Mouse (Mus musculus) embryonic facial prominence, embryonic 15.5 days (tissue): ENCODE measurements around the gene Igfbpl1. TPM values are rescaled to one million over a fixed set of nuclear protein-coding genes. Genes with fewer than 3 reads are reported as not detected.

ENCODE experiments used
- ATAC-seq: fragments of 200-750 bp; cut with Nextera tagmentation; 2 replicates; pipeline ENCODE4 v1.8.0; 2017; ENCODE audit warnings: low read depth, moderate TSS enrichment; ENCODE audit not compliant: insufficient number of reproducible peaks, low FRiP score, low TSS enrichment
- H3K27ac ChIP-seq: fragments of 300-500 bp; sonication (generic); replicated peaks from 2 replicates; pipeline ENCODE4 v1.5.1; 2015; ENCODE audit warnings: mild to moderate bottlenecking, inconsistent platforms
- H3K27me3 ChIP-seq: fragments of 300-500 bp; sonication (generic); 2 replicates; pipeline ENCODE4 v1.6.1; 2015; ENCODE audit warnings: inconsistent platforms
- H3K36me3 ChIP-seq: fragments of 300-500 bp; sonication (generic); 2 replicates; pipeline ENCODE4 v1.6.1; 2015; ENCODE audit warnings: mild to moderate bottlenecking, inconsistent platforms
- H3K4me1 ChIP-seq: fragments of 300-500 bp; sonication (generic); 2 replicates; pipeline ENCODE4 v1.6.1; 2015; ENCODE audit warnings: inconsistent platforms
- H3K4me2 ChIP-seq: fragments of 300-500 bp; sonication (generic); replicated peaks from 2 replicates; pipeline ENCODE4 v1.6.1; 2015; ENCODE audit warnings: mild to moderate bottlenecking, inconsistent platforms
- H3K4me3 ChIP-seq: fragments of 300-500 bp; sonication (generic); replicated peaks from 2 replicates; pipeline ENCODE4 v1.5.1; 2015; ENCODE audit warnings: mild to moderate bottlenecking, inconsistent platforms
- H3K9ac ChIP-seq: fragments of 300-500 bp; sonication (generic); 2 replicates; pipeline ENCODE4 v1.6.1; 2015; ENCODE audit warnings: inconsistent platforms
- H3K9me3 ChIP-seq: fragments of 300-500 bp; sonication (generic); replicated peaks from 2 replicates; pipeline ENCODE4 v1.6.1; 2016; ENCODE audit warnings: inconsistent platforms
- WGBS: fragments of 180-500 bp; shearing (Covaris S2); methylation state at CpG from one replicate; pipeline ENCODE4 v1.1.7; 2015; 5-methylcytosine and 5-hydroxymethylcytosine counted together
- polyA plus RNA-seq: library from polyadenylated mRNA; unstranded; fragments of >200 nt; fragmentation: Nextera tagmentation; extraction: Ambion mirVana; gene quantifications from 2 replicates; pipeline ENCODE4 v1.2.1, GENCODE M21; 2015

Gene Igfbpl1
- 0.37 and 0.80 TPM in 2 replicates for polyA plus RNA-seq

GRCm38 (mm10) chr4:45826275-45827040, at the start of gene Igfbpl1:
TSS of gene Igfbpl1 (minus strand) at chr4:45826923.
- under 1% methylated on average over 89 of the region's 91 CpGs for WGBS
- no peak for ATAC-seq
- Histone ChIP-seq H3K4me2 (peak within 1 kb of the TSS; percentile 61), H3K4me1 (peaks cover 12% of the 10 kb centered on the region), H3K36me3 (no peaks in the 10 kb centered on the region), H3K4me3 (peak within 1 kb of the TSS; percentile 36), H3K27me3 (peaks cover 91% of the 10 kb centered on the region), H3K9me3 (no peaks in the 10 kb centered on the region), H3K9ac (no peak within 1 kb of the TSS), H3K27ac (no peak within 1 kb of the TSS)

GRCm38 (mm10) chr4:45872147-45872546, 45.4 kb upstream of the Igfbpl1 start:
- Histone ChIP-seq H3K9me3 (no peaks in the 10 kb centered on the region), H3K27ac (no peak overlapping the region), H3K27me3 (no peaks in the 10 kb centered on the region), H3K4me3 (no peak overlapping the region), H3K9ac (no peak overlapping the region), H3K4me1 (peaks cover 6% of the 10 kb centered on the region), H3K36me3 (no peaks in the 10 kb centered on the region), H3K4me2 (no peak overlapping the region)
- WGBS, result 66% methylated on average over 2 of the region's 2 CpGs
- ATAC-seq, result no peak

- Histone ChIP-seq H3K9me3 (no peaks in the 10 kb centered on the region), H3K4me3 (0 out of 2 replicates have a peak overlapping the region, but pooled peaks have one; percentile 5), H3K36me3 (no peaks in the 10 kb centered on the region), H3K9ac (no peak overlapping the region), H3K4me1 (peaks cover 6% of the 10 kb centered on the region), H3K4me2 (peak overlapping the region; percentile 36), H3K27me3 (no peaks in the 10 kb centered on the region), H3K27ac (no peak overlapping the region)
- no peak for ATAC-seq
- 14% methylated on average over 24 of the region's 24 CpGs for WGBS
These were observed 42.5 kb upstream of the Igfbpl1 start for GRCm38 (mm10) chr4:45869021-45869815.

- Histone ChIP-seq H3K4me2 (no peak overlapping the region), H3K27me3 (no peaks in the 10 kb centered on the region), H3K9me3 (no peaks in the 10 kb centered on the region), H3K9ac (no peak overlapping the region), H3K27ac (no peak overlapping the region), H3K36me3 (no peaks in the 10 kb centered on the region), H3K4me3 (no peak overlapping the region), H3K4me1 (peaks cover 6% of the 10 kb centered on the region)
- no peak for ATAC-seq
- 81% methylated on average over 8 of the region's 8 CpGs for WGBS
These were observed 40.7 kb upstream of the Igfbpl1 start for GRCm38 (mm10) chr4:45867416-45867815.

GRCm38 (mm10) chr4:45861160-45861559, 34.4 kb upstream of the Igfbpl1 start:
- ATAC-seq, result no peak
- H3K9me3 ChIP-seq, result no peaks in the 10 kb centered on the region
- H3K4me1 ChIP-seq, result no peaks in the 10 kb centered on the region
- 41% methylated on average over 5 of the region's 5 CpGs for WGBS
- H3K4me2 ChIP-seq, result no peak overlapping the region
- H3K27me3 ChIP-seq, result peaks cover 1% of the 10 kb centered on the region; the same call in 1 of the 2 replicates
- no peaks in the 10 kb centered on the region for H3K36me3 ChIP-seq
- H3K9ac ChIP-seq, result no peak overlapping the region
- H3K27ac ChIP-seq, result no peak overlapping the region
- no peak overlapping the region for H3K4me3 ChIP-seq

- peaks cover 3% of the 10 kb centered on the region; the same call in 1 of the 2 replicates for H3K27me3 ChIP-seq
- no peak overlapping the region for H3K9ac ChIP-seq
- H3K36me3 ChIP-seq, result no peaks in the 10 kb centered on the region
- H3K4me2 ChIP-seq, result no peak overlapping the region
- no peaks in the 10 kb centered on the region for H3K4me1 ChIP-seq
- WGBS, result 38% methylated on average over 19 of the region's 19 CpGs
- no peak overlapping the region for H3K27ac ChIP-seq
- H3K9me3 ChIP-seq, result no peaks in the 10 kb centered on the region
- ATAC-seq, result no peak
- no peak overlapping the region for H3K4me3 ChIP-seq
These were observed 29.2 kb upstream of the Igfbpl1 start for GRCm38 (mm10) chr4:45855803-45856424.

GRCm38 (mm10) chr4:45853496-45854246, 26.9 kb upstream of the Igfbpl1 start:
- Histone ChIP-seq H3K9ac (no peak overlapping the region), H3K4me3 (no peak overlapping the region), H3K27ac (no peak overlapping the region), H3K36me3 (no peaks in the 10 kb centered on the region), H3K4me2 (no peak overlapping the region), H3K27me3 (peaks cover 7% of the 10 kb centered on the region; the same call in 1 of the 2 replicates), H3K4me1 (no peaks in the 10 kb centered on the region), H3K9me3 (no peaks in the 10 kb centered on the region)
- WGBS, result 69% methylated on average over 15 of the region's 15 CpGs
- ATAC-seq, result no peak

GRCm38 (mm10) chr4:45851640-45852051, 24.9 kb upstream of the Igfbpl1 start:
- Histone ChIP-seq H3K27ac (no peak overlapping the region), H3K4me2 (no peak overlapping the region), H3K27me3 (peaks cover 11% of the 10 kb centered on the region), H3K4me3 (no peak overlapping the region), H3K4me1 (no peaks in the 10 kb centered on the region), H3K36me3 (no peaks in the 10 kb centered on the region), H3K9me3 (no peaks in the 10 kb centered on the region), H3K9ac (no peak overlapping the region)
- 57% methylated on average over 3 of the region's 3 CpGs for WGBS
- no peak for ATAC-seq

GRCm38 (mm10) chr4:45849419-45849818, 22.7 kb upstream of the Igfbpl1 start:
- no peak for ATAC-seq
- Histone ChIP-seq H3K9me3 (no peaks in the 10 kb centered on the region), H3K4me3 (no peak overlapping the region), H3K9ac (no peak overlapping the region), H3K27ac (no peak overlapping the region), H3K36me3 (no peaks in the 10 kb centered on the region), H3K4me1 (no peaks in the 10 kb centered on the region), H3K27me3 (peaks cover 8% of the 10 kb centered on the region; the same call in 1 of the 2 replicates), H3K4me2 (no peak overlapping the region)
- WGBS, result 58% methylated on average over 1 of the region's 1 CpGs

- 55% methylated on average over 10 of the region's 10 CpGs for whole genome bisulfite sequencing
- ATAC-seq, result no peak
- no peak overlapping the region for H3K9ac ChIP-seq
- no peak overlapping the region for H3K4me3 ChIP-seq
- H3K27me3 ChIP-seq, result peaks cover 8% of the 10 kb centered on the region; the same call in 1 of the 2 replicates
- H3K4me2 ChIP-seq, result no peak overlapping the region
- H3K36me3 ChIP-seq, result no peaks in the 10 kb centered on the region
- no peak overlapping the region for H3K27ac ChIP-seq
- H3K9me3 ChIP-seq, result no peaks in the 10 kb centered on the region
- H3K4me1 ChIP-seq, result no peaks in the 10 kb centered on the region
These were observed 22.1 kb upstream of the Igfbpl1 start for GRCm38 (mm10) chr4:45848825-45849156.
